Mouse (Mus musculus) small intestine, adult 2 months (tissue): ENCODE measurements around the gene Rab21. TPM values are rescaled to one million over a fixed set of nuclear protein-coding genes. Genes with fewer than 3 reads are reported as not detected.

Experiments used
- H3K27ac ChIP-seq: fragments of 200-500 bp; 2 replicates; pipeline ENCODE4 v1.5.1; 2012; ENCODE audit warnings: low read depth, low read length, control low read depth, inconsistent platforms; ENCODE audit not compliant: insufficient read depth
- H3K27me3 ChIP-seq: fragments of 200-500 bp; 2 replicates; pipeline ENCODE4 v1.6.1; 2012; ENCODE audit warnings: mild to moderate bottlenecking, moderate library complexity, low read length, inconsistent platforms; ENCODE audit not compliant: control insufficient read depth, insufficient read depth
- H3K36me3 ChIP-seq: fragments of 200-500 bp; 2 replicates; pipeline ENCODE4 v1.6.1; 2012; ENCODE audit warnings: mild to moderate bottlenecking, low read length, control low read depth, inconsistent platforms; ENCODE audit not compliant: control insufficient read depth, insufficient read depth
- H3K4me1 ChIP-seq: fragments of 200-500 bp; 2 replicates; pipeline ENCODE4 v1.6.1; 2012; ENCODE audit warnings: low read length, inconsistent platforms, mixed read lengths; ENCODE audit not compliant: control insufficient read depth, insufficient read depth, insufficient read length
- H3K4me3 ChIP-seq: fragments of 200-500 bp; 2 replicates; pipeline ENCODE4 v1.5.1; 2012; ENCODE audit warnings: low read depth, mild to moderate bottlenecking, control low read depth, inconsistent platforms, low read length, moderate library complexity
- CTCF ChIP-seq: fragments of 200-500 bp; IDR thresholded peaks from 2 replicates; pipeline ENCODE4 v1.5.1; 2012; ENCODE audit warnings: low read depth, mild to moderate bottlenecking, control low read depth, inconsistent platforms, low read length, moderate library complexity, mixed read lengths; ENCODE audit not compliant: insufficient replicate concordance, insufficient read length; ENCODE audit errors: extremely low read depth
- POLR2A ChIP-seq: fragments of 200-500 bp; IDR thresholded peaks from 2 replicates; pipeline ENCODE4 v1.6.1; 2012; ENCODE audit warnings: low read depth, mild to moderate bottlenecking, control low read depth, inconsistent platforms, low read length, moderate library complexity
- WGBS: fragments of 180-500 bp; shearing (Covaris S2); methylation state at CpG from one replicate; pipeline ENCODE4 v1.1.7; 2018; 5-methylcytosine and 5-hydroxymethylcytosine counted together
- polyA plus RNA-seq: library from polyadenylated mRNA; depleted of rRNA; stranded (reverse); fragments of >200 nt; gene quantifications from 2 replicates; pipeline ENCODE4 v1.2.3, GENCODE M21; 2012

The Rab21 gene
- polyA plus RNA-seq, 1 experiment = 28.8 TPM

GRCm38 (mm10) chr10:115339820-115340328, 24.5 kb upstream of the Rab21 start:
- no peak overlapping the region for H3K4me3 ChIP-seq
- H3K27ac ChIP-seq = no peak overlapping the region
- H3K4me1 ChIP-seq = no peaks in the 10 kb centered on the region
- peaks cover 30% of the 10 kb centered on the region for H3K36me3 ChIP-seq
- no peak for TF ChIP-seq POLR2A
- no peak for TF ChIP-seq CTCF
- 91% methylated on average over 7 of the region's 7 CpGs for WGBS
- no peaks in the 10 kb centered on the region for H3K27me3 ChIP-seq

GRCm38 (mm10) chr10:115336901-115337300, 21.5 kb upstream of the Rab21 start:
- Histone ChIP-seq H3K27me3 (no peaks in the 10 kb centered on the region), H3K4me3 (no peak overlapping the region), H3K27ac (no peak overlapping the region), H3K36me3 (peaks cover 16% of the 10 kb centered on the region), H3K4me1 (no peaks in the 10 kb centered on the region; the same call in 1 of the 2 replicates)
- WGBS = 77% methylated on average over 4 of the region's 4 CpGs
- no peak for TF ChIP-seq CTCF
- TF ChIP-seq POLR2A = no peak

- Histone ChIP-seq H3K36me3 (no peaks in the 10 kb centered on the region; the same call in 1 of the 2 replicates), H3K4me3 (no peak overlapping the region), H3K27ac (no peak overlapping the region), H3K4me1 (peaks cover 2% of the 10 kb centered on the region; the same call in 1 of the 2 replicates), H3K27me3 (no peaks in the 10 kb centered on the region)
- 77% methylated on average over 9 of the region's 9 CpGs for WGBS
- no peak for TF ChIP-seq CTCF
- TF ChIP-seq POLR2A = no peak
Observed at GRCm38 (mm10) chr10:115333528-115333927, 18.1 kb upstream of the Rab21 start.

GRCm38 (mm10) chr10:115332997-115333396, 17.6 kb upstream of the Rab21 start:
- TF ChIP-seq POLR2A = no peak
- TF ChIP-seq CTCF = no peak
- no peak overlapping the region for H3K27ac ChIP-seq
- H3K27me3 ChIP-seq = no peaks in the 10 kb centered on the region
- WGBS = 88% methylated on average over 4 of the region's 4 CpGs
- no peak overlapping the region for H3K4me3 ChIP-seq
- no peaks in the 10 kb centered on the region for H3K36me3 ChIP-seq
- H3K4me1 ChIP-seq = peaks cover 2% of the 10 kb centered on the region; the same call in 1 of the 2 replicates

GRCm38 (mm10) chr10:115332420-115332952, 17.1 kb upstream of the Rab21 start:
- TF ChIP-seq POLR2A (no peak), CTCF (no peak)
- no peaks in the 10 kb centered on the region for H3K27me3 ChIP-seq
- WGBS = 80% methylated on average over 8 of the region's 8 CpGs
- H3K27ac ChIP-seq = no peak overlapping the region
- no peaks in the 10 kb centered on the region for H3K36me3 ChIP-seq
- peaks cover 2% of the 10 kb centered on the region; the same call in 1 of the 2 replicates for H3K4me1 ChIP-seq
- H3K4me3 ChIP-seq = no peak overlapping the region

- H3K36me3 ChIP-seq = no peaks in the 10 kb centered on the region
- H3K27me3 ChIP-seq = no peaks in the 10 kb centered on the region
- no peak overlapping the region for H3K4me3 ChIP-seq
- H3K4me1 ChIP-seq = peaks cover 2% of the 10 kb centered on the region; the same call in 1 of the 2 replicates
- 62% methylated on average over 3 of the region's 3 CpGs for WGBS
- no peak for TF ChIP-seq CTCF
- TF ChIP-seq POLR2A = no peak
- H3K27ac ChIP-seq = no peak overlapping the region
Observed at GRCm38 (mm10) chr10:115329010-115329530, 13.7 kb upstream of the Rab21 start.

- H3K27me3 ChIP-seq = no peaks in the 10 kb centered on the region
- no peak overlapping the region for H3K4me3 ChIP-seq
- H3K4me1 ChIP-seq = peaks cover 2% of the 10 kb centered on the region; the same call in 1 of the 2 replicates
- WGBS = 66% methylated on average over 6 of the region's 6 CpGs
- TF ChIP-seq CTCF (no peak), POLR2A (no peak)
- H3K36me3 ChIP-seq = no peaks in the 10 kb centered on the region
- H3K27ac ChIP-seq = peak overlapping the region; percentile 31; the same call in 1 of the 2 replicates
Observed at GRCm38 (mm10) chr10:115328514-115328913, 13.1 kb upstream of the Rab21 start.
